Mouse (Mus musculus) monocyte, adult 59 days (primary cell): ENCODE measurements around the gene Unc79. TPM values are rescaled to one million over a fixed set of nuclear protein-coding genes. Genes with fewer than 3 reads are reported as not detected.

Experiments used
- total RNA-seq, 2 experiments: library from RNA; stranded (reverse); gene quantifications; one replicate each; pipeline ENCODE4 v1.2.4; 2023

Unc79 gene
- not detected for total RNA-seq

DNA sequence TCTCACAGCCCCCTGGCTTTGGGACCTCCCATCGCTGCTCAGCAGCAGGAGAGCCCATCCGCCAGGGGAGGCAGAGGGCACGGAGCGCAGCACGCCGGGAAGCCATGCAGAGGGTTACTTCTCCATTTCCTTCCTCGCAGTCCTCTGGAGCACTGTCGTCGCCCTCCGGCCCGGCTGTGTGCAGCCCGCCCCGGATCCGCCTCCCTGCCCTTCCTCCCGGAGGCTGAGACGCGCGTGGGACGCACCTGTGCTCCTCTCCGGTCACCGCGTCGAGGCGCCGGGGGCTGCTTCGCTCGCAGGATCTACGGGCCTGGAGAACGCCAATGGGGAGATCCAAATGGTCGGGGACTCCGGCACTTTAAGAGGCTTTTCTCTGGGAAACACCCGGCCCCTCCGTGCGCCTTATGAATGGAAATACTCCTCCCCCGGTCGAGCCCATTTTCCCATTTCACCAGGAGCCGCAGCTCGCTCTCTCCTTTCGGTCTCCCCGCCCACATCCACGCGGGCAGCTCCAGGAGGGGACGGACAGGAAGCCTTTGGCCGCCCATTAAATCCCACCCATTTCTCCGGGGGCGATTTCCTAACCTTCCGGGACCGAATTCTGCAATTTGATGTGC, at the start of gene Unc79:
TSS of gene Unc79 (plus strand) at position 82 of the 617 bp plus-strand sequence.

DNA sequence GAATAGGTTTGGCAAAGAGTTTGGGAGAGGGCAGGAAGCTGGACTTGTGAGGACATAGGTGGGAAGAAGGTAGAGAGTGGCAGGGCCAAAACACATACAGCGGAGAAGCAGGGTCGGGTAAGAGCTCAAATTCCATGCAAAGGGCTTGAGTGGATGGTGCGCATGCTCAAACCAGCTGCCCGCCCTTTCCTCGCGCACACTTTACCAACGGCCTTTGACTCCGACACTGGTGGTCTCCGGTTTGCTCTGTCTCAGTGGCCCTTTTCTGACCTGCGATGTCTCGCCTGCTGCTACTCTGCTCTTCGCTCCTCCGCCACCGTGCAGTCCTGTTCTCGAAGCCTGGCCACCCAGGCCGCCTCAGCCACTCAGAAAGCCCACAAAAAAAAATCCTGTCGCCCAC, 49.6 kb upstream of the Unc79 start, which contains the start of gene Cox8c:
TSS of gene Cox8c (plus strand) at position 226 of the 400 bp plus-strand sequence.

Other genes starting within 250 kb of the Unc79 start
- gene Itpk1, start 243.9 kb upstream of the Unc79 start, total RNA-seq = 10 to 100 TPM; 47.3 to 49.7 TPM
- 1 to 10 TPM; 5.2 to 9.2 TPM for gene Moap1, start 205.2 kb upstream of the Unc79 start, total RNA-seq
- 10 to 100 TPM; 13.8 to 15.6 TPM for gene Tmem251, start 205.1 kb upstream of the Unc79 start, total RNA-seq
- not detected for gene Gm28051, start 191.1 kb upstream of the Unc79 start, total RNA-seq
- gene Gon7, start 191.1 kb upstream of the Unc79 start, total RNA-seq = 10 to 100 TPM; 17.3 to 29.4 TPM
- 10 to 100 TPM; 12.2 to 13.2 TPM for gene Ubr7, start 190.9 kb upstream of the Unc79 start, total RNA-seq
- gene Gm20604, start 190.2 kb upstream of the Unc79 start, total RNA-seq = 1 to 10 TPM; 2.8 to 4.7 TPM
- 10 to 100 TPM; 40.3 to 43.1 TPM for gene Btbd7, start 70.4 kb upstream of the Unc79 start, total RNA-seq
- not detected for gene Cox8c, start 49.5 kb upstream of the Unc79 start, total RNA-seq